Mouse (Mus musculus): Measurements from ENCODE around the gene Lcn2. TPM values are rescaled to one million over a fixed set of nuclear protein-coding genes. Genes with fewer than 3 reads are reported as not detected.
A peak's percentile ranks its signal among the peaks of the same experiment; 100 is the strongest.

Lcn2 gene
- polyA plus RNA-seq (2012; ENCODE audit: insufficient read depth, low replicate concordance), result 15.0 and 32.0 TPM in 2 replicates

GRCm38 (mm10) chr2:32387706-32388490, at the start of gene Lcn2:
Gene Lcn2 (minus strand): TSS chr2:32388252.
- no peak within 1 kb of the TSS for H3K4me3 ChIP-seq (replicated peaks)
- peaks cover 72% of the 10 kb centered on the region for H3K27me3 ChIP-seq (replicated peaks)
- H3K36me3 ChIP-seq (replicated peaks; ENCODE audit: low read length), result no peaks in the 10 kb centered on the region
- peaks cover 30% of the 10 kb centered on the region for H3K4me1 ChIP-seq
- no peak for TF ChIP-seq GATA1 (IDR thresholded peaks at IDR 0.05; ENCODE audit: borderline replicate concordance, low read length)
- no peak for TF ChIP-seq FLI1 (IDR thresholded peaks at IDR 0.05; ENCODE audit: low read length)
- H3K9me3 ChIP-seq, result no peaks in the 10 kb centered on the region

GRCm38 (mm10) chr2:32437612-32438166, 49.6 kb upstream of the Lcn2 start:
- Histone ChIP-seq H3K27me3 (replicated peaks) (no peaks in the 10 kb centered on the region), H3K4me1 (peaks cover 46% of the 10 kb centered on the region), H3K4me3 (replicated peaks) (no peak overlapping the region), H3K9me3 (no peaks in the 10 kb centered on the region), H3K36me3 (replicated peaks; ENCODE audit: low read length) (peaks cover 15% of the 10 kb centered on the region)
- TF ChIP-seq GATA1 (IDR thresholded peaks at IDR 0.05; ENCODE audit: borderline replicate concordance, low read length), result no peak
- TF ChIP-seq FLI1 (IDR thresholded peaks at IDR 0.05; ENCODE audit: low read length), result no peak

GRCm38 (mm10) chr2:32436686-32437372, 48.8 kb upstream of the Lcn2 start:
- H3K27me3 ChIP-seq (replicated peaks), result no peaks in the 10 kb centered on the region
- H3K9me3 ChIP-seq, result no peaks in the 10 kb centered on the region
- TF ChIP-seq GATA1 (IDR thresholded peaks at IDR 0.05; ENCODE audit: borderline replicate concordance, low read length) (no peak), FLI1 (IDR thresholded peaks at IDR 0.05; ENCODE audit: low read length) (no peak)

GRCm38 (mm10) chr2:32430701-32431676, 42.9 kb upstream of the Lcn2 start:
- Histone ChIP-seq H3K4me1 (peaks cover 53% of the 10 kb centered on the region), H3K9me3 (no peaks in the 10 kb centered on the region), H3K27me3 (replicated peaks) (no peaks in the 10 kb centered on the region), H3K36me3 (replicated peaks; ENCODE audit: low read length) (peaks cover 23% of the 10 kb centered on the region), H3K4me3 (replicated peaks) (no peak overlapping the region)
- TF ChIP-seq FLI1 (IDR thresholded peaks at IDR 0.05; ENCODE audit: low read length) (no peak), GATA1 (IDR thresholded peaks at IDR 0.05; ENCODE audit: borderline replicate concordance, low read length) (no peak)

More at GRCm38 (mm10) chr2:32436686-32437372, 48.8 kb upstream of the Lcn2 start:
- peaks cover 18% of the 10 kb centered on the region for H3K36me3 ChIP-seq (replicated peaks; ENCODE audit: low read length)
- no peak overlapping the region for H3K4me3 ChIP-seq (replicated peaks)
- H3K4me1 ChIP-seq, result peaks cover 45% of the 10 kb centered on the region

- Histone ChIP-seq H3K9me3 (no peaks in the 10 kb centered on the region), H3K36me3 (replicated peaks; ENCODE audit: low read length) (peaks cover 25% of the 10 kb centered on the region), H3K4me3 (replicated peaks) (no peak overlapping the region), H3K27me3 (replicated peaks) (no peaks in the 10 kb centered on the region), H3K4me1 (peaks cover 67% of the 10 kb centered on the region)
- TF ChIP-seq GATA1 (IDR thresholded peaks at IDR 0.05; ENCODE audit: borderline replicate concordance, low read length), result no peak
- no peak for TF ChIP-seq FLI1 (IDR thresholded peaks at IDR 0.05; ENCODE audit: low read length)
Measured at GRCm38 (mm10) chr2:32429215-32429891, 41.3 kb upstream of the Lcn2 start.

- Histone ChIP-seq H3K4me3 (replicated peaks) (peak overlapping the region; percentile 38), H3K4me1 (peaks cover 74% of the 10 kb centered on the region)
Measured at GRCm38 (mm10) chr2:32428262-32428722, 40.2 kb upstream of the Lcn2 start.

GRCm38 (mm10) chr2:32427720-32428119, 39.7 kb upstream of the Lcn2 start:
- Histone ChIP-seq H3K9me3 (no peaks in the 10 kb centered on the region), H3K27me3 (replicated peaks) (no peaks in the 10 kb centered on the region), H3K4me3 (replicated peaks) (no peak overlapping the region), H3K4me1 (peaks cover 78% of the 10 kb centered on the region), H3K36me3 (replicated peaks; ENCODE audit: low read length) (peaks cover 20% of the 10 kb centered on the region)
- no peak for TF ChIP-seq GATA1 (IDR thresholded peaks at IDR 0.05; ENCODE audit: borderline replicate concordance, low read length)
- no peak for TF ChIP-seq FLI1 (IDR thresholded peaks at IDR 0.05; ENCODE audit: low read length)

More at GRCm38 (mm10) chr2:32428262-32428722, 40.2 kb upstream of the Lcn2 start:
- H3K9me3 ChIP-seq, result no peaks in the 10 kb centered on the region
- TF ChIP-seq FLI1 (IDR thresholded peaks at IDR 0.05; ENCODE audit: low read length), result no peak
- TF ChIP-seq GATA1 (IDR thresholded peaks at IDR 0.05; ENCODE audit: borderline replicate concordance, low read length), result no peak
- no peaks in the 10 kb centered on the region for H3K27me3 ChIP-seq (replicated peaks)
- H3K36me3 ChIP-seq (replicated peaks; ENCODE audit: low read length), result peaks cover 20% of the 10 kb centered on the region

- TF ChIP-seq FLI1 (IDR thresholded peaks at IDR 0.05; ENCODE audit: low read length), result no peak
- no peak for TF ChIP-seq GATA1 (IDR thresholded peaks at IDR 0.05; ENCODE audit: borderline replicate concordance, low read length)
- Histone ChIP-seq H3K4me3 (replicated peaks) (no peak overlapping the region), H3K27me3 (replicated peaks) (no peaks in the 10 kb centered on the region), H3K9me3 (no peaks in the 10 kb centered on the region), H3K4me1 (peaks cover 86% of the 10 kb centered on the region), H3K36me3 (replicated peaks; ENCODE audit: low read length) (peaks cover 24% of the 10 kb centered on the region)
Measured at GRCm38 (mm10) chr2:32426141-32426540, 38.1 kb upstream of the Lcn2 start.

All from megakaryocyte, embryonic 14.5 days (primary cell).